Mouse (Mus musculus) C2C12 (cell line): ENCODE measurements at regions not wholly inside any gene's neighbourhood (a gene's known extent, or its start where the extent isn't known, plus 50 kb on each side); places are given as distances from the start of the nearest gene placed in this dataset.

ENCODE experiments used
- CTCF ChIP-seq: IDR thresholded peaks from one replicate; pipeline ENCODE4 v1.5.1; 2011; ENCODE audit not compliant: control insufficient read depth, insufficient read depth, insufficient read length
- USF1 ChIP-seq: IDR thresholded peaks from one replicate; pipeline ENCODE4 v1.6.1; 2011; ENCODE audit warnings: low read depth, mild to moderate bottlenecking, control low read depth, moderate library complexity

- TF ChIP-seq CTCF (no peak), USF1 (no peak)
These were observed 561.5 kb upstream of the Zeb2 start for GRCm38 (mm10) chr2:45678685-45679084.
